Mouse (Mus musculus): ENCODE measurements around the gene Wdr83os.
"Not testable (repeated sequence)": the region's sequence is repeated elsewhere in the genome, so short reads cannot be mapped to it uniquely, and the experiment has no call there.

The Wdr83os gene

DNA sequence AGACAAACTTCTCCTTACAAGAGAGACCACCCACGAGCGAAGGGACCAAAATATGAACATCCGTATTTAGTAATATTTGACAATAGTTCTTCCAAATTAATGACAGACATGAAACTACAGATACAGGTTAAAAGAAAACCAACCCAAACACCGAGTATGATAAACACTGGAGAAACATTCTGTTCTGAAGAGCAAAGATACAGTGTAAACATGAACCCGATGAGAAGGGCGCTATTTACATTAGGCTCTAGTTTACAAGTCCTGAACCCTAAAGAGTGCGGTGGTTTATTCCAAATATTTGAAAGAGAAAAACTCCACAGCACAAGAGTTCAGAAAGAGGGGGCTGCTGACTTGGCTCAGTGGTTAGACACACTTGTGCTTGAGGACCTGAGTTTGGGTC, 36.4 kb downstream of the Wdr83os start:
- no peak for DNase-seq (ENCODE audit: low read depth in 2 of 2, low spot score in 2 of 2)

DNA sequence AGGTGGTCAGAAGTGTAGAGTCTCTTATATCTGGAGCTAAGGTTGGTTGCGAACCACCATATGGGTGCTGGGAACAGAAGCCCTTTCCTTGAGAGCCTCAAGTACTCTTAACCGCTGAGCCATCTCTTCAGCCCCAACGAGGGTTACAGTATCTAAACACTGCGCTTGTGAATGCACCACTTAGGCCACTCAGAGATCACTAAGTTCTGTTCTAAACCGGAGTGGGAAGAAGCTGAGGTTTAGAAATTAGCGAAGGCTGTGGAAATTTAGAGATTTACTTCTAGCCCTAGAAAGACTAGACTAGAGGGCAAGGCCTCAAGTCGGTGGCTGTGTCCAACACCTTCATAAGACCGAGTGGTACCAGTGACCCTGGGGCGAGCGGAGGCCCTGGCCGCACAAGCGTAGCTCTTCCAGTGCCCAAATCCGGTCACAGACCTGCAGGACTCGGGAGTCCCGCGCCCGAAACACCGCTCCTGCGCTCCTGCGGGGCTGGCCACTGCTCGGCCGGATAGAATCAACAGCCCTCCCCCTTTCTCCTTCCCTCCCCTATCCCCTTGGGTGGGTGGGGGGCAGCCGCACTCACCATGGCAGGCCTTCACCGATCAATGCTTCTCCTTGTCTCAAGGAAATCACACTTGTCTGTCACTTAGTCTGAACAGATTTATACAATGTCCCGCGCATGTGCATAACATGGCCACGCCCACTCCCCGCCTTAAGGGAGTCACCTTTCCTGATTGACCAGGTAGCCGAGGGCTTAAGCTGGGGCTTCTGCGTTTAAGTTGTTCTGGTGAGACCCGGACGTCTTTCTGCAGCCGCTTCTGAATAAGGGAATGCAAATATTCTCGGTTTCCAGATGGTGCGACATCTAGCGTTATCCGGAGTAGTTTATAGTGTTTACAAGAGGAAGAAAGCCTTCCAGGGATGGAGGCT, 38.8 kb downstream of the Wdr83os start:
- peak; percentile 2 to 18 for DNase-seq (ENCODE audit: low read depth in 2 of 2, low spot score in 2 of 2)

- DNase-seq (ENCODE audit: low read depth in 2 of 2, low spot score in 2 of 2): not testable (repeated sequence)
Measured at GRCm38 (mm10) chr8:85120251-85120650, 39.7 kb downstream of the Wdr83os start.

- no peak for DNase-seq (ENCODE audit: low read depth in 2 of 2, low spot score in 2 of 2)
Measured at GRCm38 (mm10) chr8:85122995-85123394, 42.5 kb downstream of the Wdr83os start, which contains the start of gene Zfp791. Gene Zfp791, minus strand, starts transcription at chr8:85123095.

GRCm38 (mm10) chr8:85123691-85124090, 43.2 kb downstream of the Wdr83os start:
- DNase-seq (ENCODE audit: low read depth in 2 of 2, low spot score in 2 of 2): no peak

Measured in CD8-positive naive resting alpha-beta T cell, adult 2 months (primary cell).